Mouse (Mus musculus): ENCODE data around the gene Zfyve21.

Gene Zfyve21

GRCm38 (mm10) chr12:111800459-111801183, 13.3 kb upstream of the Zfyve21 start:
- no peak for DNase-seq (ENCODE audit: low spot score in 2 of 2)

DNA sequence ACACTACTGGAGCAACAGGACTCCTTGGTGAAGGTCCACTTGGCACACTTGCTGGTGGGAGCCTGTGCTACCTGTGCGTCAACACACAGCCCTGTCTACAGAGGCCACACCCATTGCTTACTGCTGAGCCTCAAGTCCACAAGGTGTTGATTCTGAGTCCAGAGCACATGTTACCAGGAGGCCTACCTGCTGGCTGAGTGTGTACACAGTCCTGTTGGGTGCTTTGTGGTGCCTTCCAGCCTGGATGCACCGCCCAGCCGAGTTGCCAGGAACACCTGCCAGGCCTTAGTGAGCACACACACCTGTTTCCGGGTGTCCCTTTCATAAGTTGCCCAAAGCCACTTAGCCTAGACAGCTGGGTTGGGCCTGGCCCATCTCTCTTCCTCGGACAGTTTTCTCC, 10.4 kb upstream of the Zfyve21 start:
- no peak for DNase-seq (ENCODE audit: low spot score in 2 of 2)

- no peak for DNase-seq (ENCODE audit: low spot score in 2 of 2)
These were observed 5.2 kb upstream of the Zfyve21 start for GRCm38 (mm10) chr12:111808775-111809174.

DNA sequence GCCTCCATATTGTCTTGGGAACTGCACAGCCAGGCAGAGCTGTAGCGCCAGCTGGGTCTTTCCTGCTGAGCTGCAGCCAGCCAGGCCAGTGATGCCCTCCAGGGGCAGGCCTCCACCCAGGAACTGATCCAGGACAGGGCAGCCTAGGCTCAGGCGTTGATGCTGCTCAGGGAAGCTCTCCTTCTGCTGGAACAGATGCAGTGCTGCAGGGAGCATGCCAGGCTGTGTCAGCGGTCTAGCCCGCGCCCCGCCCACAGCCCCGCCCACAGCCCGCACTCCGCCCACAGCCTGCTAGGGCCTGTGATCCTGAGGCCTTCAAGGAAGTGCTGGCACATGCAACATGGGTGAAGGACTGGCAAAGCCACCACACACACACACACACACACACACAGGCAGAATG, 4.2 kb upstream of the Zfyve21 start:
- DNase-seq (ENCODE audit: low spot score in 2 of 2) = peak in 1 of 2 experiments; percentile 75

DNA sequence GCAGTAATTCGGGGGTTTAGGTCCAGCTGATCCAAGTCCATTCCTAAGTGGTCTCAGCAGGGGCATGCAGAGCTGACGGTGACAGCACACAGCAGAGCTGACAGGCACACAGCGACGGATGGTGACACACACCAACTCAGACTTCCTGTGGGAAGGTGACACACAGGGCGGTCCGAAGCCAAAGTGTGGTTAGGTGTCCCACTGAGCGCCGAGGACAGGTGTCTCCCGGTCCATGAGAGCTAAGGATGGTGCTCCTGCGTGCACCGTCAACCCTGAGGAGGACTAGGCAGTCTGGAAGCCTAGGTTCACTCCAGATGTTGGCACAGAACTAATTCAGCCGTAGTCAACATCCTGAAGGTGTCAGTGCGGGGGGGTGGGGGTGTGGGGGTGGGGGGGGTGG, 1.9 kb upstream of the Zfyve21 start:
- DNase-seq (ENCODE audit: low spot score in 2 of 2) = no peak

DNA sequence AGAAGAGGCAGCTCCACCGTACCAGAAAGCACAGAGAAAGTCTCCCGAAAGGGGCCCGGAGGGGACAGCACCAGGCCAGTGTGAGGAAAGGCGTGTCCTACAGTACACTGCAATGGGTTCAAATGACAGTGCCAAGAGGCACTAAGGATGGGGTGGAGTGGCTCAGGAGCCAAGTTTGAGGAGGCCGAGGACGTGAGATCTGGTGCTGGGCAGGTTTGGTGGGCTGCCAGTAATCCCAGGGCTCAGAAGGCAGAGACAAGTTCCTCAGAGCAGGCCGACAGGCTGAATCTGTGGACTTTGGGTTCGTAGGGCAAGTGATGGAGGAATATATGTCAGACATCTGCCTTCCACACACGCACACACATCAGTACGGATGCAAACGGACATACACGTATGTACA, 1.4 kb upstream of the Zfyve21 start:
- DNase-seq (ENCODE audit: low spot score in 2 of 2) = no peak

DNA sequence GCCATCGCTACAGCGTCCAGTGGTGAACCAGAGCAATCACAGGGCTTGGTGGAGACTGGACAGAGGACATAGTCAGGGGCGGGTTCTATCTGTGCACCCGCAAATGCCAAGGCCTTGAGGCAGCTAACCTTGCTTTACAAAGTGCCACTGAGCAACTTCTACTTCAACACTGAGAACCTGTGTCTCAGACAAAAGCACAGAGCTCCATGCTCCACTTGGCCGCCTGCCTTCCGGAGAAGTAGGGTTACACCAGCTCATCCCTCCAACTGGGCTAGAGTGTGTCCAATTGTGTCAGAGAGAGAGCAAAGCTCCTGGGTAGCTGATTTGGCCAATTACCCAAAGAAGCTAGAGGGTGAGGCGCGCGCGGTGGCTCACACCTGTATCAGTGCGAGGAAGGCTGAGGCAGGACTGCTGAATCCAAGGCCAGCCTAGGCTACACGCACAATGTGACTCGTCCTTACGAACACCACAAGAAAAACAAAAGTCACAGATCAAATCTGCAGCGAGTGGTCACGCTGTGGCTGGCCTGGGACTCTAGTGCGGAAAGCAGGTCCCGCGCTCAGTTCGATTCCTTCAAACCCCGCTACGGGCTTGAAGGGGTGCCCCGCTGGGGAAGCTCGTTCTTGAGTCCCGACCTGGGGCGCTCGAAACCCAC, 732 bp upstream of the Zfyve21 start:
- no peak for DNase-seq (ENCODE audit: low spot score in 2 of 2)

GRCm38 (mm10) chr12:111814769-111815762, 1.1 kb downstream of the Zfyve21 start:
- no peak for DNase-seq (ENCODE audit: low spot score in 2 of 2)

- no peak for DNase-seq (ENCODE audit: low spot score in 2 of 2)
These were observed 2.6 kb downstream of the Zfyve21 start for GRCm38 (mm10) chr12:111816528-111816927.

DNA sequence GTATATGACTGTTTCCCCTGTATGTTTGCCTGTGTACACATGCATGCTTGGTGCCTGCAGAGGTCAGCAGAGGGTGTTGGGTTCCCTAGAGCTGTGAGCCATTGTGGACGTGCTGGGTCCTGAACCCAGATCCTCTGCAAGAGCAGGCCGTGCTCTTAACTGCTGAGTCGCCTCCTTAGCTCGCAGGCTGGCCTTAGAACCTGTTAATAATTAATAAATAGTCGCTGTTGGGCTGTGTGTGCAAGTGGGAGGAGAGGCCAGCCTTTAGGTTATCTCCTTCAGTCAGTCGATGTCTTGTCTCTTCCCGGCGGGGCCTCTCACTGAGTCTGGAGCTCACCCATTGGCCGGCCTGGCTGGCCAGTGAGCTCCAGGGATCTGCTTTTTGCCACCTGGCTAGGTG, 3.0 kb downstream of the Zfyve21 start:
- DNase-seq (ENCODE audit: low spot score in 2 of 2) = peak in 1 of 2 experiments; percentile 52

- no peak for DNase-seq (ENCODE audit: low spot score in 2 of 2)
These were observed 4.0 kb downstream of the Zfyve21 start for GRCm38 (mm10) chr12:111817991-111818390.

- DNase-seq (ENCODE audit: low spot score in 2 of 2) = no peak
These were observed 6.0 kb downstream of the Zfyve21 start for GRCm38 (mm10) chr12:111819936-111820335.

DNA sequence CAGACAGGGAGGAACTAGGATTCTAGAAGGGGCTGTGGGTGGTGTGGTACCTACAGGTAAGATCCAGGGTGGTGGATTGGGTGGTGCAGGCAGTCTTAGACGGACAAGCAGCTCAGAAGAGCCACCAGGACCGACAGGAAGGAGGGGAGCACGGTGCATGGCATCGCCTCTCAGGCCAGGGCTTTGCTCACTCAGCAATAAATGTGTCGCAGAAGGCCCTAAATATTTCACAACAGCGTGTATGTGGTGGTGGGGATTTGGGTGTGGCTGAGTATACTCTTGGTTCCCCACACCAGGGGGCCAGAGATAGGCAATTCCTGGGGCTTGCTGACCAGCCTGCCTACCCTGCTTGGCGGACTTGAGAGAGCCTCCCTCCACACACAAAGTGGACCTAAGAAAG, 6.7 kb downstream of the Zfyve21 start:
- no peak for DNase-seq (ENCODE audit: low spot score in 2 of 2)

GRCm38 (mm10) chr12:111821931-111822330, 8.0 kb downstream of the Zfyve21 start:
- no peak for DNase-seq (ENCODE audit: low spot score in 2 of 2)

GRCm38 (mm10) chr12:111827556-111827955, 13.6 kb downstream of the Zfyve21 start:
- no peak for DNase-seq (ENCODE audit: low spot score in 2 of 2)

DNA sequence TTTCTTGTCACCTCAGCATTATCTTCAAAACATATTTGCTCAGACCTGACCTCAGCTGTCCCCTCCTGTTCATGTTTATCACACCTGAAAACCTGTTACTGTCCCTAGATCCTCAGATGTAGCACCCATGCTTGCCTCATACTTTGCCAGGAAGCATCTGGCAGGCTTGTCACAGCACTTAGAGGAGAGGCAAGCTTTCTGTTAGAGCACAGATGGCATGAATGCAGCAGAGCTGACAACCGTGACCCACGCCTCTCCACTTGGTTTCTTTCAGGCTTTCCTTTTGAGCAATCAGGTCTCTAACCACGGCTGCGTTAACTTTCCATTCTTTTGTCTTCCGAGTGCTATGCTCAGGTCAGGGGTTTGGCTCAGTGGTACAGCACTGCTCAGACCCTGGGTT, 15.5 kb downstream of the Zfyve21 start:
- DNase-seq (ENCODE audit: low spot score in 2 of 2) = no peak

GRCm38 (mm10) chr12:111829954-111830353, 16.0 kb downstream of the Zfyve21 start:
- DNase-seq (ENCODE audit: low spot score in 2 of 2) = no peak

DNA sequence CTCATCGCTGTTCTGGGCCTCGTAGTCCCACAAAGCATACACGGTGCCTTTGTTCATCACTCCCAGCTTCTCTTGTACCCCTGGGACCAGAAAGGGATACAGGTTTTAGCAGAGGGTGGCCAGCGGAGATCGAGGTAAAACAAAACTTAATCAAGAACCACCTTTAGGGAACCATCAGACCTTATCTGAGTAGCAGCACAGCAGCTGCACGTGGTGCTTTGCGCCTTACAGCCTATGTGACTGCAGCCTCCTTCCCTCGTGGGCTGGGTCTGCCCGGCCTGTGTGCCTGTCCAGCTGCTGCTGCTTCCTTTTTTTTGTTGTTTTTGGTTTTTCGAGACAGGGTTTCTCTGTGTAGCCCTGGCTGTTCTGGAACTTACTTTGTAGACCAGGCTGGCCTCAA, 16.4 kb downstream of the Zfyve21 start:
- DNase-seq (ENCODE audit: low spot score in 2 of 2) = no peak

DNA sequence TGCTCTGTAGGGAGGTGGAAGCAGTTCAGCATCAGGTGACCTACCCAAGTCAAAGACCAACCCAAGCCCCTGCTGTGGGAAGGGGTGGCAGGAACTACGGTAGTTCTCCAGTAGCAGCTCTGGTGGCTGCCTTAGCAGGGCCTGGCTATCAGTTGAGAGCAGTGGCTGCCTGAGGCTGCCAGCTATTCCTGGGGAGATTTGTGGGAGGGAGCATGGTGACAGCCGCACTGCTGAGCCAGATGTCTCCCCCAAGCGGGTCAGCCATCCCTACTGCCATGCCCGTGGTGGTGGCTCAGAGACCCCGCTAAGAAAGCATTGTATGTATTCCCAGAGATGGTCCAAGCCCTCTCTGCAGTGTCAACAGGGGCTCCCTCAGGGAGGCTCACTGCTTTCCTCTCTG, 18.7 kb downstream of the Zfyve21 start:
- no peak for DNase-seq (ENCODE audit: low spot score in 2 of 2)

DNA sequence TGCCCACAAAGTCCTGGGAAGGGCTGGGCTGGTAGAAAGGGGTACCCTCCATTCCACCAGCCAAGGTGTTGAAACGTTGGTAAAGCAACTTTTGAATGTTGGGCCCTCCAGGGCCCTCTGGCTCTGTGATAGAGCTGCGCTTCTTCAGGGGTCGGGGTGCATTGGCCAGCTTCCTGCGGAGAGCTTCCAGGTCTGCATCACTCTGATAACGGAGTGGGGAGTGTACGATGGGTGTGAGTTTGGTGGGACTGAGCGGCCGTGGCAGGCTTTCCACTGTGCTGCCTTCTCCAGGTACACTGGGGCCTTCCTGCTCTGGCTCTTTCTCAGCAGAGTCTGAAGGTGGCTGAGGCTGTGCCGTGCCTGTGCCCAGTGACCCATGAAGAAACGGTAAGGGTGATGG, 19.5 kb downstream of the Zfyve21 start:
- peak in 1 of 2 experiments; percentile 56 for DNase-seq (ENCODE audit: low spot score in 2 of 2)

GRCm38 (mm10) chr12:111842565-111843433, 28.8 kb downstream of the Zfyve21 start:
- DNase-seq (ENCODE audit: low spot score in 2 of 2) = no peak
